Mouse (Mus musculus) cerebellum, adult 9-10 months (tissue): ENCODE results near the gene Vsx2.
"Not testable (repeated sequence)": the region's sequence is repeated elsewhere in the genome, so short reads cannot be mapped to it uniquely, and the experiment has no call there.

Source experiments
- DNase-seq: peaks from one replicate; pipeline ENCODE4 v3.0.0; 2022

Gene Vsx2

DNA sequence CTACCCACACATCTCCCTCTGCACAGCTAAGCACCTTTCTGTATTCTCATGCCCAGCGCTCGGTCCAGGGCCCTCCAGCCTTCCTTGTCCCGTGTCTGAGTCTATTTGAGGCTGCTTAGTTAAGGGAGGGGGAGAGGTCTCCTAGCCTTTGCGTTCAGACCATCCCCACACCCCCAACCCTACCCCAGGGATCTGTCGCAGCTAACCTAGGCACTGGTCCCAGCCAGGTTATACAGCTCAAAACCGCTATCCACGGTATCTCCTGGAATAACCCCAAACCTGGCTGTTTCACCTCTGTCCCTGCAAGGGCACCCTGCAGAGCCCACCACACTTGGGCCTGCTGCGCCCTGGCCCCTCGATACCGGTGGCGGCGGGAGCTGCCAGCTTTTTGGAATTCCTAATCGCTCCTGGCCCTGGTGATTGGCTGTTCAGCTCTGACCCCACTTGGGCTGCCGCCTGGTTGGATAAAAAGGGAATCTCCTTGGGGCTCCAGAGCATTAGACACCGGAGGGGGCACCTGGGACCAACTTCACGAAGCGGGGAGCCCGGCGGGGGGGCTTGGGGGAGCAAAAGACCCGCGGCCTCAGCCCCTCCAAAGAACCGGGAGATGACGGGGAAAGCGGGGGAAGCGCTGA is at the start of gene Vsx2:
Vsx2 (plus strand) TSS at position 427 of the 635 bp plus-strand sequence.
- no peak for DNase-seq

DNA sequence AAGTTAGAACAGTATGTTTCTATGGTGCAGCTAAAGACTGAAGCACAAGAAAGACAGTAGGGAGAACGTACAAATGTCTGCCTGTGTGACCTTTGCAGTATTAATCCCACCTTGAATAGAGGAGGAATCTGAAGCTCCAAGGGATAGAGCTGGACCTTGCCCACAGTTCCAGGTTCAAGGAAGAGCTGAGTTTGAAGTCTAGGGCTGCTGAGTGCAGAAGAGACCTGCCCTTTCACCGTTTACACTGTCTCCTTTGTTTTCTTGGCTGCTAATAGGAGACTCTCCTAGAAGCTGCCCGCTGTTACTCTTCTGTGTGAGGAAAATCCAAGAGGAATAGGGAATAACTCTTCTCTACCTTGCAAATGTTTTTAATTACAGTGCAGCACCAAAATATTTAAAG is 45.8 kb upstream of the Vsx2 start:
- DNase-seq = no peak

DNA sequence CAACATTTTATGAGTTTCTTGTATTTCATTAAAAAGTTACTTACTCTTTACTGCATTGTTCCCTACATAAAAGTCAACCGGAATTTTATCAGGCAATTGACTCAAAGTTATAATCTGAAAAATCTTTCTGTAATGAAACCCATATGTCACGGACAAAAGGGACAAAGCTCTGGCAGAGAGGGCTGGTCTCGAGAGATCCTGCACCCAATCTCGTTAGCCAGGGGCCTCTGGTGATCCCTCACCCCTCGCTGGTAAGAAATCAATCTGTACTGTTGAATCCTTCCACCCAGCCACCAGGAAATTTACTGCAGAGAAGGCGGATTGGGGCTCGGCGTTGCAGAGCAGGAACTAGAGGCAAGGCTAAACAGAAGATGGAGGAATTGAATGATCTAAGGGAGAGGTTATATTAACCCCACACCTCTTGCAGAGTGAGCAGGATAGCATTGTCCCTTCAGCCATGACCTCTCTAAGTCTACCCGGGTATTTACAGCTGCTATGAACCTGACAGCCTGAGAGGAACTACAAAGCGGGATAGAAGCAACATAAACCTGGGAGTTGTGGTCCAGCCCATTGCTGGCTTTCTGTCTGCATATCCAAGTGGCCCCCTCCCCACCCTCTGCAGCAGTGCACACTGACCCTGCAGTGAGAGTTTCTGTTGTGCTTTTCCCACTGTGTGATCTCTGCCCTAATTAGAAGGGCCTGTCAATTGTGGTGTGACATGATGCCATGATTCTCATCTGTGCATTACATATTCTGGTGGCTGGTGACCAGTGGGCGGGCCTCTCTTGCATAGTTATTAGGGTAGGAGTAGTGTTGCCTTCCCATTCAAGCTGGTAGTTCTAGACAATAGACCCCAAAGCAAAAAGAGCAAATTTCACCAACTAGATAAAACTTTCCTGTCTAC is 45.2 kb upstream of the Vsx2 start:
- DNase-seq = no peak

GRCm38 (mm10) chr12:84525422-84525821 is 44.1 kb upstream of the Vsx2 start:
- no peak for DNase-seq

GRCm38 (mm10) chr12:84530426-84530825 is 39.1 kb upstream of the Vsx2 start:
- DNase-seq = no peak

DNA sequence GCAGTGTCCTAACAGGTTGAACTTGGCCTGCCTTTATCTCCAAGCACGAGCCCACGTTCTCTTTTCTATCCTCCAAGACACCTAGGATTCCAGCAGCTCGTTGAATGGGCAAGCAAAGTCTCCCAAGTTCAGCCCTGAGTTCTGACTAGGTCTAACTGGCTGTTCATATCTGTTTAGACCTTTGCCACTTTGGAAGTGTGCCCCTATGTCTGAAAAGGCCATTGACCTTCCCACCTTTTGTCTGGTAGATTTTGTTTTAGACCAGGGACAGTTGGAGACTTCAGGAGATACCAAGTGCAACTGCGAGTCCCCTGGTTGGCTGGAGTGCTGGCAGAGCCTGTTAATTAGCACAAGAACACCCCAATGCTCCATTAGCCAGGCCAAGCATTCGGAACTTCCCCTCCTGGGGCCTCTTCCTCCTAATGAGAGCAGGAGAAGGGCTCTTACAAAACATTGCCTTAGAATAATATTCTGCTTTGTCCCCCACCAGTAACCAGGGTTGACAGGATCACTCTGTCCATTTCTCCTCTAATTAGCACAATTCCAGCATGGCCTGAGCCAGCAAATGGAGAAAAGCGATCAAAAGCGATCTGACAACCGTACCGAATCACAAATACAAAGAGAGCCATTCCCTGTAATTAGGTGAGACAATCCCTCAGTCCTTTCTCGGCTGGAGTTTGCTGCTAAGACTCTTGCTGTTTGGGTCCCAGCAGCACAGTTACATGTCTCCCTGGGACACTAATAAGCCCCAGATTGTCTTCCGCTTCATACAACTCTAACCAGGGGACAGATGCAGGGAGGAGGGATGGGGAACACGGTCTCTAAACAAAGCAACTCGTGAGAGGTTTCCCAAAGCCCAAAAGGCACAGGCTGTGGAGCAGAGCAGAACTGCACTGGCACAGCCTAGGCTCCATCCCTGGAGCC is 37.4 kb upstream of the Vsx2 start:
- DNase-seq = peak; percentile 13

DNA sequence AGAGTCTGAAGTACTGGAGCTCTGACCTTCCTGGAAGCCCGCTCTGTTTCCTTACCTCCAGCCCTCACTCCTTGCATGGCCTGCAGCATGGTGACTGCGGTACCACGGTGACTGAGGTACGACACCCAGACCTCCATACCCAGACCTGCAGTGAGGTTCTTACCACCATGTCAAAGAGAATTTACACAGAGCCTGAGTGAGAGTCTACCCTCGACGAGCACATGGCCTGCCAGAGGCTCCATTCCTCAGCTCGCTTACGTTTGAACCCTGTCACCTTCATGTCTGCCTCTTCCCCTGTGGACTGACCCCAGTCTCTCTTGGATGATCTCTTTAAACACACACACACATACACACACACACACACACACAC is 36.7 kb upstream of the Vsx2 start:
- no peak for DNase-seq

DNA sequence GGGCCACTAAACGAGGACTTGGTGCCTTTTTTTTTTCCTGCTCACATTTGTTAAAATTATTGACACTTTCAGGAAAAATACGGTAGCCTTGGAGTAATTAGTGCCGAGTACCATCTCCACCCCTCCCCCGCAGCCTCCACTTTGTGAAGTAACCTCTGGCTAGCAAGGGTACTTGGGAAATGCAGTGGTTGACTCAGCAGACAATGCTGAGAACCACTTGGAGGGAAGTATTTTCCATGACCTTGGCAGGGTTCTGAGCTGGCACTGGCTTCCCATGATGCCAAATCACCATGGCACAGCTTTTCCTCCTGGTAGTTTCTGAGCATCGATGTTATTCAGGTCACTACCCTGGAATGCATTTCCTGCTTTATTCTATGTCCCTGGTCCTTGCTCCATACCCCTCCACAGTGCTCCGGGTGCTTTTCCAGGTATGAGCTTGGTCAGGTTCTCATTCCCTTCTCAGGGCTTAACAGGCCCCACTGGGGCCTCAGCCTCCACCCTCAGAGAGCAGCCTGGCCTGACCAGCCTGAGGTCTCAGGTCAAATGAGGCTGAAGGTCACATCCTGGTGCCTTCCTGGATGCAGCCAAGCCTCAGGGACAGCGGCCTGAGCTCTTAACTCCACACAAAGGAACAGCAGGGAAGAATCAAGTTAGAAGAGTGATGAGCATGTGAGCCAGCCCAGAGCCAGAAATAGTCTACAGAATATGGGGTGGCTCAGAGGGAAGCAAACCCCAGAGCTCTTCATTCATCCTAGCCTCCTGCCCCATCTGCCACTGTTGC is 35.7 kb upstream of the Vsx2 start:
- no peak for DNase-seq

- DNase-seq = not testable (repeated sequence)
Observed at GRCm38 (mm10) chr12:84539537-84539936, 30.0 kb upstream of the Vsx2 start.

DNA sequence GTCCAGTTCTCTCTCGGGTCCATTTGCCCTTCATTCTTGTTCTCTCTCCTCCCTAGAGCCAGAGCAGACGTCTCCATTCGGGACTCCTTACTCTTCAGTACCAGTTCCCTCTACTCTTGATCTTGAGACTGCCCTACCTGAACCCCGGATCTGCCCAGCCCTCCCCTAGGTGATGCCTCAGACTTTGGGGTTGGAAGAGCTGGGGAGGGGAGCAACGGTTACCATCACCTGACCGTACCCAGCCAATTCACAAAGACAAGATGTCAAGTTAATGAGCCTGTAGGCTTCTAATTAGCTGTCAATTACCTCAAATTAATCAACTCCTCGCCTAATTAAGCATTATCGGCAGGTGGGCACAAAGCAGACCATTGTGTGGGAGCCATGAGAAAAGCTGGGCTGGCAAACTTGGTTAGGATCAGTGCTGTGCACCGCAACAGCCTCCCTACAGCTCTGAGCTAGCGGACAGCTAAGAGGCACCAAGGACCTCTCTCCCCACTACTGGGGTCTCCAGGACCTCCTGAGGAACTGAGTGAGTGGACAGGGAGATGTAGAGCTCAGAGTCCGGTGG is 28.1 kb upstream of the Vsx2 start:
- DNase-seq = no peak

- peak; percentile 70 for DNase-seq
Observed at GRCm38 (mm10) chr12:84546028-84546427, 23.5 kb upstream of the Vsx2 start.

GRCm38 (mm10) chr12:84546577-84547085 is 22.9 kb upstream of the Vsx2 start:
- no peak for DNase-seq

DNA sequence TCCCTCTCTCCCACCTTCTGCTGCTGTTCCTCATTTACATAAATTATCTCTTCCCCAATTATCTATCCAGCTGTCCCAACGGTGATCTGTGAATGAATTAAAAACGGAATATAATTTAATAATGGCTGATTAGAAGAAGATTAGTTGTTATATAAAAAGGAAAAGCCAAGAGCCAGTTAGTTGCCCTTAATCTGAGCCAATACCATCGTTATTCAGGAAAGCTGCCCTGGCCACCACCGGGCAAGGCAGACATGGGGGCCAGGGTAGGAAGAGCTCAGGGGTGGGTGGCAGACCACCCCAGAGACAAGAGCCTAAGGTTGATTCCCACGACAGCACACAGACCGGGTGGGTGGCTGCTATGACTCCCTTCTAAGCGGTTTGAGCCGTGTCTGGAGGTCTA is 21.3 kb upstream of the Vsx2 start:
- no peak for DNase-seq

- DNase-seq = no peak
Observed at GRCm38 (mm10) chr12:84555218-84555617, 14.3 kb upstream of the Vsx2 start.

- no peak for DNase-seq
Observed at GRCm38 (mm10) chr12:84562558-84562957, 7.0 kb upstream of the Vsx2 start.

DNA sequence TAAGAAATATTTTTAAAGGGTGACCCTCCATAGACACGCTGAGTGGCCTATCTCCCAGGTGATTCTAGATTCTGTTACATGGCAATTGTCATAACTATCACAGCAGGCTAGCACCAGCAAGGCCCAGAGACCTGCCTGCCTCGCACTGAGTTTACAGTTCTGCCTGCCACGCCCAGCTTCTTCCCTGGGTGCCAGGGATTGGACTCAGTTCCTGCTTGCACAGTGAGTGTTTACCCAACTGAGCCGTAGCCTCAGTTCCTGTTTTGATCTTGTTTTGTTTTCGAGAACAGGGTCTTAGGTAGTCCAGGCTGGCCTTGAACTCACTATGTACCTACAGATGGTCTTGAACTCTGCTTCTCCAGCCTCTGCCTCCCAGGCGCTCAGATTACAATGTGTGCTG is 2.0 kb upstream of the Vsx2 start:
- DNase-seq = no peak

- DNase-seq = no peak
Observed at GRCm38 (mm10) chr12:84569976-84570693, 573 bp downstream of the Vsx2 start.

DNA sequence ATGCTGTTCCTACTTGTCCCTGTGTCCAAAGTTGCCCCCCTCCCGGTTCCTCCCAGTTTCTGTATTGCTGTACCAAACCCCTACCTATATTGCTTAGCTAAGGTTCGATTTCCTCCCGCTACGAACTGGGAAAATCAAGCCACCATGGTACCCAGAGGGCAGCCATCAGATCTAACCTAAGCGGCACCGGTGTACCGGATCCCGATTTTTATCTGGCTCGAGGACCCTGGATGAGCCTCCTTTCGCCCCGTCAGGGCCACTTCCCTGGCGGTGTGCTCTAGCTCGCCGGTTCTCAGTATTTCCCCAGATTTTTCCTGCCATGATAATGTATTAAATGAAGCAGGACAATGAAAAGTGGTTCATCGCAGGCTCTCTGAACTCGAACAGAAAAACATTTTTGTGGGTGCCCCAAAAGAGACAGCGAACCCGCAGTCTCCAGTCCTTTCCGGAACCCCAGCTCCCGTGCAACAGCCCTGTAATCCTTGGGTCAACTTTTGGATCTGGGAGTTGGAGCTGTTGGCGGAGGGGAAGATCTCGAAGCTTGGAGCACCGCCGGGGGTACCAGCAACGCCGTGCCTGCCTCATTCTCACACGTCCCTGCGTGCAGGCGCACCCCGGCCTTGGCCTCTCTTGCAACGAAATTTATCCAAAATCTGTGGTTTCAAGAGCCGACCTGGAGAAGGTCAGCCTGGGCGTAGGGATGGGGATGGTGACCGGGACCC is 1.3 kb downstream of the Vsx2 start:
- DNase-seq = no peak

DNA sequence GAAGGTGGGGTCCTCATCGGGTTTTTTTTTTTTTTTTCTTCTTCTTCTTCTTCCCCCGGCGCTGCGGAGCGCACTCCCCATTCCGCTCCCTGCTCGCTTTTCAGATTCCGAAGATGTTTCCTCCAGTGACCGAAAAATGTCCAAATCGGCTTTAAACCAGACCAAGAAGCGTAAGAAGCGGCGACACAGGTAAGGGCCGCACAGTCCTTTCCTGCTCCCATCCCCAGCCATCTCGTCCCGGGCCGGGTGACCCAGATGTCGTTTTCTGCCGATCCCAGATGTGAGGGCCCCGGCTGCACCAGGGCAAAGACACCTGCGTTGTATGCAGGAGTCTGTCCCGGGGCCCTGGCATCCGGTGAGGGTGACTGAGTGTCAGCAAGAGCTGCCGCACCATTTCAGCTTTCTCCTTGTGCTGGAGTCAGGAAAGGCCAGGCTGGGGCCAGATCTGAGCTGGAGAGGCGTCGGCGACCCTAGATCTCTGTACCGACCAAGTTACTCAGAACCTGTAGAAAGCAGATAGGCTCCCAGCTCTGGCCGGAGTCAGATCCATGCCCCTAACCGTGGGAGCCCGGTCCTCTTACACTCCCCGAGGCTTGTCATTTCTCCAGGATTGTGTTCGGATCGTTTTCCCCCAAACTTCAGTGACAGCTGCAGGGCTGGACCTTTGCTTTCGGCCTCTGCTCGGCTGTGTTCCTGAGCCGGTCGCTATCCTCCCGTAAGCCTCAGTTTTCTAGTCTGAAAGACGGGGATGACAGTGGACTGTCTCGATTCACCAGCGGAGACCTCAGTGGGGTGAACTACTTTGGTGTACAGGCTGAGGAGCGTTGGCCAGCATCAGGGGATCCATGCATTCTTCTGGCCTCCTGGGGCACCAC is 2.1 kb downstream of the Vsx2 start:
- no peak for DNase-seq

GRCm38 (mm10) chr12:84572341-84572720 is 2.8 kb downstream of the Vsx2 start:
- no peak for DNase-seq
